Mouse (Mus musculus): ENCODE results near the gene Atxn1.

Gene Atxn1

DNA sequence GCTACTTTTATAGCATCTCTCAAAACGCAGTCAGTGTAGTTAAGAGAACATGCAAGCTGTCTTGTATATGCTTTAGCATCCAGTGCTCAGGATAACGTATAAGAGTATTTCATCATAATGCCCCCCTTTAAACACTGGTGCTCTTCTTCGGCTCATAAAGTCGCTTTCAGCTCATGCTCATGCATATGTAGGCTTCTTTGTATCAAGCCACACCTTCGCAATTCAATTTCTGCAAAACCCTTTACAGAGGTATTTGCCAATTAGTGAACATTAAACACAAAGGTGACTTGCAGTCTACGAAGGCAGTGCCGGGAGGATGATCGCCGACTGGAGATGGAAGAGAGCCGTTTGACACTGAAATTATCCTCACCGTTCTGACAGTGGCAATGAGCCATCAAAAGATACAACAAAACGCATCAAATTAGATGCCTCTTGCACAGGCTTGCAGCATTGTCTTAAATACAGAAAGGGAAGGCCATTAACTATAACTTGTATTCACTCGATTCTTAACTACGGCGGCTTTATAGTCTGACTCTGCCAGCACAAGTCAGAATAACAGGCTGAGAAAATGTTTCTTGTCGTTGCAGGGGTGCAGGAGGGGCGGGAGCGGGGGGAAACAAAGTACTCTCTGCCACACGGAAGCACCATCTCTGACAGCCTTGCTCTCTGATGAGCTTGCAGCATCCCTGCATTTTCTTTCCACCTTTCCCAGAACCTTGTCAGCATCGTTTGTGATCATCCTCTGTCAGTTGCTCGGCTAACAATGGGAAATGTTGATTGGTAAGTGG is 191.2 kb downstream of the Atxn1 start:
- in situ Hi-C loops (cut with MboI; ENCODE audit: low pct_unique_long_range_greater_than_20kb in 1 of 2, low sequenced_read_pairs in 2 of 2, unreplicated experiment in 1 of 2) = no loop called here

GRCm38 (mm10) chr13:45769757-45770156 is 195.1 kb downstream of the Atxn1 start:
- in situ Hi-C loops (cut with MboI; ENCODE audit: low pct_unique_long_range_greater_than_20kb in 1 of 2, low sequenced_read_pairs in 2 of 2, unreplicated experiment in 1 of 2) = no loop called here

DNA sequence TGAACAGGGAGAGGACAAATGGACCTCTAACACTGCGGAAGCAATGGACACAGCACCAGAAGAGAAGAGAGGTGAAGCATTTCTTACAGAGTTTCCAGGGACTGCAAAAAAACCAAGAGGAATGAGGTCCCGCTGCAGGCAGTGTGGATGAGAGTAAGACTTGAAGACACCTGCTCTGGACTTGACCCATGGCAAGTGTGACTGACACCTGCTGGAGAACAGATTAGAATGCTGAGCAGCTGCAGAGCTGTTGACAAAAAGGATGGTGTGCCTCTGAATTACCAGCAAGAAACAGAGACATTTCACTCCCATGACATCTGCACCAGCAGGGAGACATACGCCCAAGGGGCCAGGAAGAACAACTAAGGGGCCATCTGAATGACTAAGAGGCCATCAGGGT is 196.6 kb downstream of the Atxn1 start:
- in situ Hi-C loops (cut with MboI; ENCODE audit: low pct_unique_long_range_greater_than_20kb in 1 of 2, low sequenced_read_pairs in 2 of 2, unreplicated experiment in 1 of 2) = no loop called here

DNA sequence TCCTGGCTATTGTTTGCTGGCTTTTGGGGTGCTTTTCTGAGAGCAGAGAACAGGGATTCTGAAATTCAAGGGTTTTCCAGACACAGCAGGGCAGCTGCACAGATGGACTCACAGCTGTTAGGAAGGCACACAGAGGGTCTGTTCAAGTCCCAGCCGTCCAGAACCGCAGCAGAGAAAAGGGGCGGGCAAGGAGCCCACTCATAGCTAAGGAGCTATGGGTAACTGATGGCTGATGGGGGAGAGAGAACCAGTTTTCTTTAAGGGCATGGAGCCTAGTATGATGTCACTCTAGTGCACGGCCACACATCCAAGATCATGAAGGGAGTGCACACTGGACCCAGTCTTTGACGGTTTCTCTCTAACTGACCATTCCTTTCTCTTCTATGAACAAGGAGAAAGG is 200.5 kb downstream of the Atxn1 start:
- in situ Hi-C loops (cut with MboI; ENCODE audit: low pct_unique_long_range_greater_than_20kb in 1 of 2, low sequenced_read_pairs in 2 of 2, unreplicated experiment in 1 of 2) = no loop called here

- in situ Hi-C loops (cut with MboI; ENCODE audit: low pct_unique_long_range_greater_than_20kb in 1 of 2, low sequenced_read_pairs in 2 of 2, unreplicated experiment in 1 of 2) = no loop called here
Observed at GRCm38 (mm10) chr13:45762278-45762677, 202.5 kb downstream of the Atxn1 start.

DNA sequence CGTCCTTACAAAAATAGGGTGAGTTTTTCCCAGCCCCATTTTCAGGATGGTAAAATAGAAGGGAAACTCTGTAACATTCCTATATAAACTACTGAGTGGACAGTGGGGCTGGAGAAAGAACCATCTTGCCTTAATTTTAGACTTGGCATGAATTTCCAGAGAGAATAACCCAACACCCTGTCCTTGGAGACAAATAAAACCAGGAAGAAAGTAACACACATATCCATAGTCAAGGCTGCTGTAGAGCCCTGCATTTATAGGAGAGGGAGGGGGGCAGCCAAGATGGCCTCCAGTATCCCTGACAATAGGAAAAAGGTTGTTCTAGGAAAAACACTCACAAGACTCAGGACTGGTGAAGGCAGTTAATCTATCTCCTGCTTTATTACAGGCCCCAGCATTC is 210.3 kb downstream of the Atxn1 start:
- in situ Hi-C loops (cut with MboI; ENCODE audit: low pct_unique_long_range_greater_than_20kb in 1 of 2, low sequenced_read_pairs in 2 of 2, unreplicated experiment in 1 of 2) = no loop called here

- in situ Hi-C loops (cut with MboI; ENCODE audit: low pct_unique_long_range_greater_than_20kb in 1 of 2, low sequenced_read_pairs in 2 of 2, unreplicated experiment in 1 of 2) = no loop called here
Observed at GRCm38 (mm10) chr13:45752498-45752897, 212.3 kb downstream of the Atxn1 start.

DNA sequence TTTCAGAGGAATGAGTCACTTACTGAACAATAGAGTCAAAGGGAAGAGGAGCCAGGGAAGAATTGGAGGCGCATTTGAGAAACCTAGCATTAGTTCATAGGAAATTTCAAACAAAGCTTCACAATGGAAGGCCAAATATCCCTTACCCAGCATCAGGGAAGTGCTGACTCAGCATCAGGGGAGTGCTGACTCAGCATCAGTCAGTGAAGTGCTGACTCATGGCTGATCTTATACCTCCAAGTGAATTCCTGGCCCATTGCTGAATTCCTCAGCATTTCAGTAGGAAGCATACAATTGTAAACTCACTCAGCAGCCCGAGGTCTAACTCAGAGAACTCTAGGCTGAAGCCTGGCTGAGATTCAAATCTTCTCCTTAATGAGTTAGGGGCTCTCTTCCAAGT is 213.6 kb downstream of the Atxn1 start:
- in situ Hi-C loops (cut with MboI; ENCODE audit: low pct_unique_long_range_greater_than_20kb in 1 of 2, low sequenced_read_pairs in 2 of 2, unreplicated experiment in 1 of 2) = no loop called here

DNA sequence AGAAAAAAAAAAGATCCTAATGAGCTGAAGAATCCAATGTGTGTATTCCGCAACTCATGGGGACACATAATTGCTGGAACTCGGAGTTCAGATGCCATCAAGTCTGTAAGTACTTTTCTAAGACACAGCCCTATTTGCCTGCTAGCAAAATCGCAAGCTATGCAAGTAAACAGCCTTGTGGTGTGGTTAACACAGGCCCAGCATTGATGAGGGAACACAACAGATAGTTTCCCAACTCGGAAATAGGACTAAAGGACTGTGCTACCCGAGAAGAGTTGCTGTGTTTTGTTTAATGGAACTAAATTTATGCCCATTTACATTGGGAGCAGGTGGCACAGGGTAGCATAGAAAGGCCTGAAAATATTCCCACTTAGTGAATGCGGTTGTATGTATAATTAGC is 214.2 kb downstream of the Atxn1 start:
- in situ Hi-C loops (cut with MboI; ENCODE audit: low pct_unique_long_range_greater_than_20kb in 1 of 2, low sequenced_read_pairs in 2 of 2, unreplicated experiment in 1 of 2) = no loop called here

- in situ Hi-C loops (cut with MboI; ENCODE audit: low pct_unique_long_range_greater_than_20kb in 1 of 2, low sequenced_read_pairs in 2 of 2, unreplicated experiment in 1 of 2) = no loop called here
Observed at GRCm38 (mm10) chr13:45749937-45750336, 214.9 kb downstream of the Atxn1 start.

- in situ Hi-C loops (cut with MboI; ENCODE audit: low pct_unique_long_range_greater_than_20kb in 1 of 2, low sequenced_read_pairs in 2 of 2, unreplicated experiment in 1 of 2) = no loop called here
Observed at GRCm38 (mm10) chr13:45749222-45749621, 215.6 kb downstream of the Atxn1 start.

GRCm38 (mm10) chr13:45748691-45749090 is 216.1 kb downstream of the Atxn1 start:
- in situ Hi-C loops (cut with MboI; ENCODE audit: low pct_unique_long_range_greater_than_20kb in 1 of 2, low sequenced_read_pairs in 2 of 2, unreplicated experiment in 1 of 2) = no loop called here

DNA sequence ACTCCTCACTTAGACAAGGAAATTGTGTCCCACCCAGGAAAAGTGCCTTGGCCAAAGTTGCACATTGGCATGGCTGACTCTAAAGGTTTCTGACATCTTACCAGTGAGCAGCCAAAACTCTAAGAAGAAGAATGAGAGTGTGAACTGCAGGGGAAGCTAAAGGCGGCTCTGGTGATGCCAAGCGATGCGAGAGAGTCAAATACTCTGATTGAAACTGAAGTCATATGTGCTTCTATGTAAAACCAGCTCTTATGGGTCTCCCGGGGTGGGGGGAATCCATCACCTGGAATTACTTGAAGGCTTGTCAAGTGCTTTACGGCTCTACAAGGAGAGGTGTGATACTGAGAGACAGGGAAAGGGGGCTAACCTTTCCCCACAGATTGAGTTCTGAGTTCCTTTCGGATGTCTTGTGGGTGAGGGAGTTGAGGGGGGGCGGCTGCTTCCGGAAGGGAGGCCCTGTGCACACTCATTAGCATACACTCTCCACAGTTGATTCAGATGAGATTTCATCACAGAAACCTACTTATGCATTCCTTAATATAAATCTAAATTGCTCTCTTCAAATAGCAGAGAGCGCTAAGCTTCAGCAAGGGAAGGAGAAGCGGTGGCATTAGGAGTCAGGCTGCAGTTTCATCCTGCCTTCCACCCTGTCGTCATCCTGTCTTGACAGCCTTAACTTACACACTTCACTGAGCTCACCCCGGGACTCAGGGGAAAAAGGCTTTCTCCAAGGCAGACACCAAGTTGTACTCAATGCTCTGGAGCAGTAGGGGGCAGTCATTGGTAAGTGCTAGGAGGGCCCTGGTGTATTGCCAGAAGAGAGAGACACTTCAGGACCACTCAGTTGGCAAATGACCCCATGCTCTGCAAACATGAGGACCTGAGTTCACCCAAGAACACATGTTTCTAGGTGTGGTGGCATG is 218.7 kb downstream of the Atxn1 start:
- in situ Hi-C loops (cut with MboI; ENCODE audit: low pct_unique_long_range_greater_than_20kb in 1 of 2, low sequenced_read_pairs in 2 of 2, unreplicated experiment in 1 of 2) = no loop called here

- in situ Hi-C loops (cut with MboI; ENCODE audit: low pct_unique_long_range_greater_than_20kb in 1 of 2, low sequenced_read_pairs in 2 of 2, unreplicated experiment in 1 of 2) = no loop called here
Observed at GRCm38 (mm10) chr13:45744803-45745432, 219.9 kb downstream of the Atxn1 start.

GRCm38 (mm10) chr13:45743848-45744247 is 221.0 kb downstream of the Atxn1 start:
- in situ Hi-C loops (cut with MboI; ENCODE audit: low pct_unique_long_range_greater_than_20kb in 1 of 2, low sequenced_read_pairs in 2 of 2, unreplicated experiment in 1 of 2) = no loop called here

- in situ Hi-C loops (cut with MboI; ENCODE audit: low pct_unique_long_range_greater_than_20kb in 1 of 2, low sequenced_read_pairs in 2 of 2, unreplicated experiment in 1 of 2) = no loop called here
Observed at GRCm38 (mm10) chr13:45740369-45740768, 224.4 kb downstream of the Atxn1 start.

GRCm38 (mm10) chr13:45736241-45736640 is 228.6 kb downstream of the Atxn1 start:
- in situ Hi-C loops (cut with MboI; ENCODE audit: low pct_unique_long_range_greater_than_20kb in 1 of 2, low sequenced_read_pairs in 2 of 2, unreplicated experiment in 1 of 2) = no loop called here

- in situ Hi-C loops (cut with MboI; ENCODE audit: low pct_unique_long_range_greater_than_20kb in 1 of 2, low sequenced_read_pairs in 2 of 2, unreplicated experiment in 1 of 2) = no loop called here
Observed at GRCm38 (mm10) chr13:45735802-45736201, 229.0 kb downstream of the Atxn1 start.

DNA sequence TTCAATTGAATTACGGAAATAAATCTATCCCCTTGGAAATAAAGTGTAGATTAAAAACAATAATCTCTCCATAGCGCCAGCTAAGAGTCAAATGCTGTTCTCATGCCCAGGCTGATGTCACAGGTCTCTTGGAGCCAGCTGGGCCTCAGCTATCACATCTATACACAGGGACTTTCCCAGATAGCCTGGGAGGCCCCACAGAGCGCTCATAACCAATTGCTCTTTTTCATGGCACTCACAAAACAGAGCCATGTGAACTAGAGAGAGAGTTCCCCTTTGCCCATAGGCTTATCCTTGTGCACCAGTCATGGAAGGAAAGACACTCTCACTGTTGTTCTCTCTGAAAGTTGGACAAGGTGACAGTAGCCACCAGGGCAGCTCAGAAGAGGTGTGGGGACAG is 230.3 kb downstream of the Atxn1 start:
- in situ Hi-C loops (cut with MboI; ENCODE audit: low pct_unique_long_range_greater_than_20kb in 1 of 2, low sequenced_read_pairs in 2 of 2, unreplicated experiment in 1 of 2) = no loop called here
